Mouse (Mus musculus) heart, embryonic 14.5 days (tissue): ENCODE results near the gene Tm9sf3. TPM values are rescaled to one million over a fixed set of nuclear protein-coding genes. Genes with fewer than 3 reads are reported as not detected.

Experiments
- ATAC-seq: fragments of 200-750 bp; cut with Nextera tagmentation; 2 replicates; pipeline ENCODE4 v1.8.0; 2017; ENCODE audit warnings: low read depth, moderate TSS enrichment; ENCODE audit not compliant: insufficient number of reproducible peaks, insufficient read depth, low FRiP score
- H3K27ac ChIP-seq, 2 experiments: fragments of 200-500 bp in 1 of 2; fragments of 300-500 bp in 1 of 2; sonication (generic) in 1 of 2; replicated peaks in 1 of 2; 2 replicates each; pipeline ENCODE4 v1.5.1; 2012 to 2014; ENCODE audit warnings: low read depth in 2 of 2, low read length in 2 of 2, control low read depth in 1 of 2, mild to moderate bottlenecking in 1 of 2, mixed read lengths in 1 of 2; ENCODE audit not compliant: control insufficient read depth in 1 of 2, insufficient read depth in 1 of 2
- H3K27me3 ChIP-seq: fragments of 300-500 bp; sonication (generic); 2 replicates; pipeline ENCODE4 v1.6.1; 2014; ENCODE audit warnings: mild to moderate bottlenecking, low read length, control low read depth; ENCODE audit not compliant: control insufficient read depth, insufficient read depth
- H3K36me3 ChIP-seq: fragments of 300-500 bp; sonication (generic); 2 replicates; pipeline ENCODE4 v1.6.1; 2014; ENCODE audit warnings: mild to moderate bottlenecking, control low read depth, low read length, mixed read lengths; ENCODE audit not compliant: control insufficient read depth, insufficient read depth
- H3K4me1 ChIP-seq, 2 experiments: fragments of 200-500 bp in 1 of 2; fragments of 300-500 bp in 1 of 2; sonication (generic) in 1 of 2; 2 replicates each; pipeline ENCODE4 v1.6.1; 2012 to 2014; ENCODE audit warnings: low read length in 2 of 2, control low read depth in 1 of 2, mixed read lengths in 1 of 2; ENCODE audit not compliant: control insufficient read depth in 2 of 2, insufficient read depth in 2 of 2
- H3K4me2 ChIP-seq: fragments of 300-500 bp; sonication (generic); 2 replicates; pipeline ENCODE4 v1.6.1; 2014; ENCODE audit warnings: mild to moderate bottlenecking, low read length
- H3K4me3 ChIP-seq, 2 experiments: fragments of 200-500 bp in 1 of 2; fragments of 300-500 bp in 1 of 2; sonication (generic) in 1 of 2; 2 replicates each; pipeline ENCODE4 v1.5.1; 2012 to 2014; ENCODE audit warnings: low read length in 2 of 2, mild to moderate bottlenecking in 2 of 2, control low read depth in 1 of 2, low read depth in 1 of 2, moderate library complexity in 1 of 2; ENCODE audit not compliant: control insufficient read depth in 1 of 2, insufficient read depth in 1 of 2
- H3K9ac ChIP-seq: fragments of 300-500 bp; sonication (generic); 2 replicates; pipeline ENCODE4 v1.6.1; 2014; ENCODE audit warnings: mild to moderate bottlenecking, low read length
- H3K9me3 ChIP-seq: fragments of 300-500 bp; sonication (generic); 2 replicates; pipeline ENCODE4 v1.6.1; 2016; ENCODE audit warnings: low read length, control low read depth; ENCODE audit not compliant: control insufficient read depth
- WGBS: fragments of 180-500 bp; shearing (Covaris S2); extraction: QIAGEN DNeasy Blood & Tissue Kit; methylation state at CpG from one replicate; pipeline ENCODE4 v1.1.7; 2014; 5-methylcytosine and 5-hydroxymethylcytosine counted together
- polyA plus RNA-seq: library from polyadenylated mRNA; unstranded; fragments of >200 nt; fragmentation: Nextera tagmentation; extraction: Ambion mirVana; gene quantifications from 2 replicates; pipeline ENCODE4 v1.2.1, GENCODE M21; 2014

The Tm9sf3 gene
- polyA plus RNA-seq, 1 experiment from 2014 or later, result 119 TPM

DNA sequence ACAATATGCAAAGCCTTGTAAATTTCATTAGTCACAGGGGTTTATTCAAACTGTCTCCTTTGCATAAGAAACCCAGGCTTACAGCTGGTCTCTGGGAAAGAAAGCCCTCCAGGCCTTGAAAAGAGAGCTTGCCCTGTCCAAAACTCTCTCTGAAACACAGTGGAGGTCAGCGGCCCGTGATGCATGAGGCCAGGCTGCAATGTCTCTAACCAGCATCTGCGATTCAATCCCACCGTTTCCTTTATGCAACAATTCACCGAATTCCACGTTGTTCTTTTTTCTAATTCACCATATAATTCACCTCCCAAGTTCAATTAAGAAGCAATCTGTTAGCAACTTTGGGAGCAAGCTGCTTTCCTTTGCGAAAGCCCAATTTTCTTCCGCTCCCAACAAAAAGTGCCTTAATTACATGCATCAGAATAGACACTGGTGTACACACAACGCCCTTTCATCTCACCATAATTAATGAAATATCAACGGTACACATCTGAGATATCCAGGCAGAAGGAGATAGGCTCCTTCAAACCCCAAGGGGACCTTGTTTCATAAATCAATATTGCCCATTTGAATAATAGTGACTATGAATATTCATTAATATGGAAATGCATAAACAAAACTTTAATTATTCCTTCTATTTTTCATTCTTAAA lies 99.2 kb downstream of the Tm9sf3 start:
- no peak for ATAC-seq
- H3K4me2 ChIP-seq, result no peak overlapping the region
- peaks cover 0 to 2% of the 10 kb centered on the region in 2 experiments; a peak in 1 of 4 replicates for H3K4me1 ChIP-seq
- WGBS, result 82% methylated on average over 10 of the region's 10 CpGs
- H3K27me3 ChIP-seq, result no peaks in the 10 kb centered on the region
- no peak overlapping the region for H3K4me3 ChIP-seq
- H3K27ac ChIP-seq, result no peak overlapping the region
- H3K9ac ChIP-seq, result no peak overlapping the region
- no peaks in the 10 kb centered on the region for H3K9me3 ChIP-seq
- no peaks in the 10 kb centered on the region for H3K36me3 ChIP-seq

Other genes starting within 250 kb of the Tm9sf3 start
- 0.16 TPM in 1 of 2 replicates, not detected in the other for gene Dntt, start 234.7 kb downstream of the Tm9sf3 start, polyA plus RNA-seq
- gene Opalin, start 186.9 kb downstream of the Tm9sf3 start, polyA plus RNA-seq, result 0.14 TPM in 1 of 2 replicates, not detected in the other
- gene Tll2, start 57.2 kb downstream of the Tm9sf3 start, polyA plus RNA-seq, result 0.18 TPM in 1 of 2 replicates, not detected in the other
- gene Pik3ap1, start 121.1 kb upstream of the Tm9sf3 start, polyA plus RNA-seq, result 1.3 and 1.8 TPM in 2 replicates
- 10.9 and 12.6 TPM in 2 replicates for gene Lcor, start 218.6 kb upstream of the Tm9sf3 start, polyA plus RNA-seq